Mouse (Mus musculus): ENCODE data around the gene Ace. TPM values are rescaled to one million over a fixed set of nuclear protein-coding genes. Genes with fewer than 3 reads are reported as not detected.

Gene Ace
- total RNA-seq, 2 experiments from 2014 or later: 0.04 to 0.15 TPM

Other genes with a start within 250 kb of the Ace start
- 0.52 and 0.90 TPM in 2 replicates for gene Cyb561, start 14.6 kb upstream of the Ace start, total RNA-seq (2015)
- 0.68 and 0.96 TPM in 2 replicates for gene Cyb561, start 14.6 kb upstream of the Ace start, total RNA-seq (2017)
- gene Ace3, start 26.7 kb downstream of the Ace start, total RNA-seq (2015): not detected in 2 replicates
- not detected in 2 replicates for gene Ace3, start 26.7 kb downstream of the Ace start, total RNA-seq (2017)
- gene Kcnh6, start 40.2 kb downstream of the Ace start, total RNA-seq (2015): 0.15 and 0.20 TPM in 2 replicates
- not detected in 2 replicates for gene Kcnh6, start 40.2 kb downstream of the Ace start, total RNA-seq (2017)
- gene Dcaf7, start 68.9 kb downstream of the Ace start, total RNA-seq (2015): 46.2 and 48.8 TPM in 2 replicates
- gene Dcaf7, start 68.9 kb downstream of the Ace start, total RNA-seq (2017): 45.5 and 48.9 TPM in 2 replicates
- 5.6 and 6.3 TPM in 2 replicates for gene Taco1, start 98.1 kb downstream of the Ace start, total RNA-seq (2015)
- gene Taco1, start 98.1 kb downstream of the Ace start, total RNA-seq (2017): 11.0 and 17.9 TPM in 2 replicates
- gene Map3k3, start 116.7 kb downstream of the Ace start, total RNA-seq (2015): 16.5 and 19.1 TPM in 2 replicates
- 23.8 and 31.4 TPM in 2 replicates for gene Map3k3, start 116.7 kb downstream of the Ace start, total RNA-seq (2017)
- 2.6 and 4.4 TPM in 2 replicates for gene Gm10840, start 192.9 kb downstream of the Ace start, total RNA-seq (2015)
- not detected in 2 replicates for gene Gm10840, start 192.9 kb downstream of the Ace start, total RNA-seq (2017)
- gene Limd2, start 192.9 kb downstream of the Ace start, total RNA-seq (2015): 169 and 172 TPM in 2 replicates
- gene Limd2, start 192.9 kb downstream of the Ace start, total RNA-seq (2017): 37.4 and 40.8 TPM in 2 replicates
- 27.0 and 31.6 TPM in 2 replicates for gene Strada, start 234.2 kb downstream of the Ace start, total RNA-seq (2015)
- 20.1 and 21.7 TPM in 2 replicates for gene Strada, start 234.2 kb downstream of the Ace start, total RNA-seq (2017)
- 41.7 and 51.3 TPM in 2 replicates for gene Ccdc47, start 248.4 kb downstream of the Ace start, total RNA-seq (2015)
- gene Ccdc47, start 248.4 kb downstream of the Ace start, total RNA-seq (2017): 138 and 195 TPM in 2 replicates
- gene Ddx42, start 249.0 kb downstream of the Ace start, total RNA-seq (2015): 39.8 and 47.9 TPM in 2 replicates
- 68.8 and 101 TPM in 2 replicates for gene Ddx42, start 249.0 kb downstream of the Ace start, total RNA-seq (2017)

Measured in megakaryocyte progenitor cell, adult 5-6 weeks (primary cell).